Mouse (Mus musculus) T-helper 1 cell (primary cell): ENCODE results near the gene Myom3.

Source experiments
- in situ Hi-C: fragments of 300-600 bp; cut with MboI, MseI; formaldehyde crosslinking; loops from one replicate; pipeline ENCODE4 v1.15.1; 2025; ENCODE audit warnings: high pct_unique_total_duplicates

Gene Myom3

DNA sequence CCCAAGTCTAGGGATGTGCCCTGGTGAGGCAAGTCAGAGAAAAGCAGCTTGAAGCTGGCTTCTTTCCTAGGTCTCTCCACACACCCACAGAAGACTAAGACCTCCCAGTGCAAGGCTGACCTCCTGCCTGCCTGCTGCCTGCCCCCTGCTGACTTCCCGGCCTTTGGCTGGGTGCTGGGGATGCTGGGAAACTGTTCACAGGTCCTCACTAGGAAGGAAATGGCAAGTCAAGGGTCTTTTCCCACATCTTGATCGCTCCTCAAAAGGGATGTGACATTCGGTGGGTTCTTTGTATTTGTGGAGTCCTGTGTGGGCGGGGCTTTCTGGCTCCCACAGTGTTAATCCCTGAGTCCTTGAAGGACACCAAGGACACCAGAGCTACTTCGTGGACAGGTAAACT, 44.7 kb downstream of the Myom3 start:
- in situ Hi-C loops, result loop anchor here (5.0 kb wide), 1 partner anchor 133 kb away; no protein-coding TSS in a partner anchor

GRCm38 (mm10) chr4:135814896-135815295, 55.4 kb downstream of the Myom3 start:
- in situ Hi-C loops, result no loop called here

- in situ Hi-C loops, result no loop called here
Observed at GRCm38 (mm10) chr4:135816905-135817622, 57.5 kb downstream of the Myom3 start.

- in situ Hi-C loops, result no loop called here
Observed at GRCm38 (mm10) chr4:135818366-135818765, 58.9 kb downstream of the Myom3 start.

DNA sequence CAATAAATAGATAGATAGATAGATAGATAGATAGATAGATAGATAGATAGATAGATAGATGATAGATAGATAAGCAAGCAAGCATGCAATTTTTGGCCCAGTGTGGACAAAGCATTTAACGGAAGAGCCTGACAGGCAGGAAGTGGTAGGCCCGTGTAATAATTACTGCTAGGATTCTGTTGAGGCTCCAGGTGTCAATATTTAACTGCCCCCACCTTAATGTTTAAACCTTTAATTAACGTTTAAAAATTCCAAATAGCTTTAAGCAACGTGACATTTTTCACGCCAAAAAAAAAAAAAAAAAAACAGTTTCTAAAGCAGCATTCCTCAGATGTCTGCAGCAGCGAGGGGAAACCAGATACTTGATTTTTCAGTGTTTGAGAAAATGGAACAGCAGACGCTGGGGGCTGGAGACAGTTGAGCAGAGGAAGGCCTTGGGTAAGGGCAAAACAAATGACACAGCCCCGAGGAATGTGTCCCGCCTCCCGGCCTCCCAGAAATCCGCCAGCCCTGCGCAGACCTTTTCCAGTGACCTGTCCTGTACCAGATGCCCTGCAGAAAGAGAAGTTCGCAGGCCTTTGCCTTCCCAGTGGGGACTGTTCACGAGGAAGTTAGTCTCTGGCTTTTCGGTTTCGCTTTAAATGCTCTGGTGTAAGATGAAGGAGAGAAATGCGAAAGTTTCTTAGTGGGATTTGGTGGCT, 60.5 kb downstream of the Myom3 start:
- in situ Hi-C loops, result no loop called here

DNA sequence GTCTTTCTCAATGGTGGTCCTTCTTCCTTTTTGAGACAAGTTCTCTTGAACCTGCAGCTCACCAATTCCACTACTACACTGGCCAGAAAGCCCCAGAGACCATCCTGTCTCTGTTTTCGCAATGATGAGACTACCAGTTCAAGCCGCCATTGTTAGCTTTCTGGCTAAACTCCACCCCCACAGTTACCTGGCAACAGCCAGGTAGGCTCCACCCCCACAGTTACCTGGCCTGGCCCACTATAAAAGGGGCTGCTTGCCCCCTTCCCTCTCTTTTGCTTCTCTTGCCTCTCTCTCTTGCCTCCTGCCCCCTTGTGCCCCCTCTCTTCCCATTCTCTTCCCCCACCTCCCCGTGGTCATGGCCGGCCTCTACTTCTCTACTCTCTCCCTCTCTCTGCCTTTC, 62.3 kb downstream of the Myom3 start:
- in situ Hi-C loops, result no loop called here

- in situ Hi-C loops, result no loop called here
Observed at GRCm38 (mm10) chr4:135823298-135823697, 63.8 kb downstream of the Myom3 start.

DNA sequence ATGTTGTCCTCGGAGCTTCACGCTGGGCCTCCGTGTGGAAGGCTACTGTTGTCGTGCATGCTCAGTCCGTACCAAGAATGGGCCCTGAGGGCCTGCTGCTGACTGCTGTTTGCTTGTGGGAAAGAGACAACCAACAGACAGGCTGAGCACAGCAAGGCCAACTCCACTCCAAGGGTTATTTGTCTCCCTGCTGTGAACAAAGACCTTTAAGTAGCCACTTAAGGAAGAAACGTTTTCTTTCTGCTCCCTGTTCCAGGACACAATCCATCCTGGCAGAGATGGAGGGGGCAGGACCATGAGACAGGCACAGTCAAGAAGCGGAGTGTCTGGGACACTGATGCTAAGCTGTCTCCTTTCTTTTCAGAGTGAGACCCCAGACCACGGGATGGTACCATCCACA, 64.7 kb downstream of the Myom3 start:
- in situ Hi-C loops, result no loop called here

DNA sequence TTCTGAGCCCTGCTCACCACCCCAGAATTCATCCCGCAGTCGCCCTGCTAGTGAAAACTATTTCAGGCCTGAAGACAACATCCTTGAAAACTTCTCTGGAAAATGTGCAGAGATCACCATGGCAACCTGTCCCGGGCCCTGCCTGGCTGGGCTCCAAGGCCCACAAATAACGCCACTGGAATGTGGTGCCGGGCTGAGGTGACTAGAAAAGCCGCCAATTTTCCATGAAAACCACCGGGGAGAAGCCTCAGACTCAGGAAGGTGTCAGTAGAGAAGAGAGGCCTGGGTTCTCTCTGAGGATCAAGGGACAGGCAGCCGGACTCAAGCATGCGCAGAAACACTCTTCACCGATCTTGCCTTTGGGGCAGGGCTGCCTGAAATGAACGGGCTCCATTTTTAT, 69.0 kb downstream of the Myom3 start:
- in situ Hi-C loops, result no loop called here

DNA sequence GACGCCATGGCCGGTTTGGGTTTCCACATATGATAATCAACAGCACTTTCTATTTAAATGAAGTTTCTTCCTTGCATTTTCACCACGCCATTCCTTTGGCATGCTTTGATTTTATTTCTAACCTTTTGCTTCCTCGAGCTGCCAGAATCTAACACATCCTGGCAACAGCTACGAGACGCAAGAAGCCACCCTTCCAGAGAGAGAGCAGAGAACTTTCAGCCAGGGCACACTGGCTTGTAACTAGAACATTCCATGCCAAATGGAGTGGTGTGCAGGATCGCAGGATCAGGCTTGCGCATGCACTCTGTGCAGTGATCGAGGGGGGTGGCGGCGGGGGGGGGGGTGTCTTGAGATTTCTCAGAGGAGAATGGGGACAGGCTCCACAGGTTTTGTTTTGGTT, 72.6 kb downstream of the Myom3 start:
- in situ Hi-C loops, result loop anchor here (10.0 kb wide), 1 partner anchor 1523 kb away; the partner anchor contains the start of gene Cdc42

DNA sequence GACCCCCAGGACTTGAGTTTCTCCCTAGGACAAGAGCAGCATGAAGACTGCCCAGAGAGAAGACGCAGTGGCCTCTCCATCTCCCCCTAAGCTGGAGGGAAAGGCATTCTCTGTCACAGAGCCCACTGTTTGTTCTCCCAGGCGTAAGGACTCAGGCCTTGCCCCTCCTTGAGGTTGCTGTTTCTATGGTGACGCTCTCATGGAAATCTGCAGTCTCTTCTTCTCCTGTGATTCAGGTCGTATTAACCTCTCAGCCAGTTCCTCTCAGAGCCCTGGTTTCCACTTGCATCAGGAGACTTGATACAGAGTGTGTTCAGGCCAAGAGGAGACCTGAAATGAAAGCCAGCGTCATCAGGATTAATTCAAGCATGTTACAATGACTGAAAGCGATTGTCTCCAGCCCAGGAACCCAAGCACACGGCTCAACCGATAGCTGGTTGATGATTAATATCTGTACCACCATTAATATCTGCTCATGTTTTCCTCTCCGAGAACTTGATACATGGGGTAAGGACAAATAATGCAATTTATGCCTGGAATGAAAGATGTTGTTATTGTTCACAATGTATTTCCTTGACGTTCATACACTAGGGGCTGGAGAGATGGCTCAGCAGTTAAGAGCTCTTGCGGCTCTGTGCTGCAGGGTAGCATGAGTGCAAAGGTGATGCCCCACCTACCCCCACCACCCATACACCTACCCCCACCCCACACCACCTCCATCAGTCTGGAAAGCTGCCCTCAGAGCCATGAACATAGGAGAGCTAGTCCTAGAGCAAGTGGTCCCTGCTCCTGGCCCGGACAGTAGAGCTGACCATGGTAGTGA, 74.0 kb downstream of the Myom3 start:
- in situ Hi-C loops, result loop anchor here (10.0 kb wide), 1 partner anchor 1521 kb away; the partner anchor contains the start of gene Cdc42

DNA sequence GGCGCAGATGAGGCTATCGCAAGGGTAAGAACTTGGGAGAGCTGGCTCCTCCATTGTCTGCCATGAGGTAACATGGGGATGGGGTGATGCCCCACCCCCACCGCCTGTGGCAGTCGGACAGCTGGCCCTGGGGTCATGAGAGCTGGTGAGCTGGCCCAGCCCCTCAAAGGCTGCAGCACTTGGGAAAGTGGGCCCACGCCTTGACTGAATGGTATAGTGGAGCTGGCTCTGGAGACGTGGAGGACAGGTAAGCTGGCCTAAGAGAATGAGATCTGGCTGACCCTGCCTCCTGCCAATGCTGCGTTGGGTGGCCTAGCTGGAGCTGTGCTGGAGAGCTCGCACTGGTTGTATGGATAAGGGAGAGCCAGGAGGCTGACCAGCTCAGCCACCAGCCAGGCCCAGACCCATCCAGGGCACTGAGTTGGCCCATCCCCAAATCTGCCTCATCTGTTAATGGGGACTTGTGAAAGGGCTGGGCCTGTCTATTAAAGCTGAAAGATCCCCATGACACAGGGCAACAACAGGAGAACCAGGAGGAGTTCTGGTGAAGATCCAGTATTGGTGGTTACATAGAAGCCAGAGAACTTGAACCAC, 74.7 kb downstream of the Myom3 start:
- in situ Hi-C loops, result loop anchor here (10.0 kb wide), 1 partner anchor 1521 kb away; the partner anchor contains the start of gene Cdc42

GRCm38 (mm10) chr4:135838925-135839292, 79.4 kb downstream of the Myom3 start:
- in situ Hi-C loops, result loop anchor here (10.0 kb wide), 1 partner anchor 1516 kb away; the partner anchor contains the start of gene Cdc42

- in situ Hi-C loops, result loop anchor here (10.0 kb wide), 1 partner anchor 1515 kb away; the partner anchor contains the start of gene Cdc42
Observed at GRCm38 (mm10) chr4:135839293-135840011, 79.9 kb downstream of the Myom3 start.

- in situ Hi-C loops, result no loop called here
Observed at GRCm38 (mm10) chr4:135844400-135844799, 84.9 kb downstream of the Myom3 start.

DNA sequence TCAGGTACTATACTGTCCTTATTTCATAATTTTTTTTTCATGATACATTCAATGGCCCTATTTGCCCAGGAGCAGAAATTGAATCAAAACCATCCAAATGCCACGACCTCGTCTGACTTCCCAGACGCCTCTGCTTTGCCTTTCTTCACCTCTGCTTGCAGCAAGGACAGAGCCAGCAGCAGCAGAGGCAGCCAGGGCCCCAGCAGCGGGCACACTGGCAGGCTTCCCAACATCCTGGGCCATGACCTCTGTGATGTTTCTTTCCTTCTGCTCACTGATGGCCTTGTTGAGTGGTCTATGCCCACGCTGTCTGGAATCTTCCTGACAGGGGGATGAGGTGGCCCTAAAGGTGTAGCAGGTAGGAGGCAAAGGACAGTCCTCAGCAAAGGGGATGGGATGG, 88.1 kb downstream of the Myom3 start:
- in situ Hi-C loops, result no loop called here

DNA sequence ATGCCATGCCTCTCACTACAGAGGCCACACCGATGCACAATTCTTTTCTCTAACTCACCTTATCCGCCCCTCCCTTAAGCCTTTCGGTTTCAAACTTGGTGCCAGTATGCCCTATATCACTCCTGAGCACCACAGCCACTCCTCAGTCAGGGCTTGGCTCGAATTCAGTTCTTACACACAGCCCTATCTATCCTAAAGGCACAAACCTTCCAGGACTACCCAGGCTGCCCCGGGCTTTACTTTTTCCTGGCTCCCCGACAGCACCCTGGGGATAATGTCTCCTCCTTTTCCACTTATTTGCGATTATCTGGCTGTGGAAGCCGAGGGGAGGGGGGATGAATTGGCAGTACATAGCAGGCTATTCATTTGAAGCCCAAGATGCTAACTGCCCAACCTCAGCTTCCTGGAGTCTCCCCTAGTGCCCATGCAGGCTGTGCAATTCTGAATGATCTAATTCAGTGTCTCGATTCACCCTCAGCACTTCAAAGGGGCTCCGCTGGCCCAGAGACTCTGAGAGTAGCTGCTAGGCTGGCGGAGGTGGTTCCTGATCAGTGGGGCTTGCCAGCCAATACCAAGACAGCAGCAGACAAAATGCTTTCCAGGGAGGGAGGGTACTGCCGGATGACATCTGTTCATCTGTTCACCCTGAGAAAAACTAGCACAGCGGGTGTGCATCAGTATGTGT, 91.0 kb downstream of the Myom3 start:
- in situ Hi-C loops, result no loop called here

DNA sequence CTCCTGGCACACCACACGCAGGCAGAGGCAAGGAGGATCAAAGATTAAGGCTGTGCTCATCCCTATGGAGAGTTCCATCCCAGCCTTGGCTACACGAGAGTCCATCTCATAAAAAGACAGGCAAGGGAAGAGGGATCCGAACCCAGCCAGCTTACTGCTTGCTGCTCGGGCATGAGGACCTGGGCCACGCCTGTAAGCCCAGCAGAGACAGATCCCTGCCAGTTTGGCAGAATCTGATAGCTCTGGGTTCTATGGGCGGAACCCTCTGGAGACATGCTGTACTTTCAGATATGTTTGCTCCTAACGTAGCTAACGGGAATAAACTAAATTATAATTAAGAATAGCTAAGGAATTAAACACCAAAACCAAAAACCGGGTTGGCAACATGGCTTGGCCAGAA, 92.4 kb downstream of the Myom3 start:
- in situ Hi-C loops, result no loop called here

- in situ Hi-C loops, result no loop called here
Observed at GRCm38 (mm10) chr4:135853987-135854546, 94.6 kb downstream of the Myom3 start.

DNA sequence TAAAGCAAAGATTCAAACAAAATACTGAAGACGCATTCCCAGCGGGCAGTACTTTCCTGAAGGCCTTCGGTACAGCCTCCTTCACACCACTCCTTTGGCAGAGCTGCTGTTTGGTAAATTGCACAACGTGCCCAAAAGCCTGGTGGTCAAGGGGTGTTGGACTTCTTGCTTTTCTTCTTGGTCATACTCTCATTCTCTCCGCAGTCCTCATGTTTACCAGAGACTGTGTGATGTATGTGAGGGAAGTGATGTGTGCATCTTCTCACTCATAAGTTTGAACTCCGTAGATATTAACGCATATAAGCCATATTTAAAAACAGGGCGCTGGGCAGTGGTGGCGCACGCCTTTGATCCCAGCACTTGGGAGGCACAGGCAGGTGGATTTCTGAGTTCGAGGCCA, 95.1 kb downstream of the Myom3 start:
- in situ Hi-C loops, result no loop called here
